Mouse (Mus musculus) midbrain, embryonic 16.5 days (tissue): ENCODE measurements at regions not wholly inside any gene's neighbourhood (a gene's known extent, or its start where the extent isn't known, plus 50 kb on each side); places are given as distances from the start of the nearest gene placed in this dataset.

ENCODE experiments used
- ATAC-seq: fragments of 200-750 bp; cut with Nextera tagmentation; 2 replicates; pipeline ENCODE4 v1.8.0; 2017; ENCODE audit warnings: moderate TSS enrichment
- H3K27ac ChIP-seq: fragments of 300-500 bp; sonication (generic); 2 replicates; pipeline ENCODE4 v1.5.1; 2014; ENCODE audit warnings: mild to moderate bottlenecking, low read length, mixed read lengths
- H3K27me3 ChIP-seq: fragments of 300-500 bp; sonication (generic); 2 replicates; pipeline ENCODE4 v1.6.1; 2014; ENCODE audit warnings: low read depth, low read length, mixed read lengths; ENCODE audit not compliant: control insufficient read depth, insufficient read depth
- H3K36me3 ChIP-seq: fragments of 300-500 bp; sonication (generic); 2 replicates; pipeline ENCODE4 v1.6.1; 2014; ENCODE audit warnings: mild to moderate bottlenecking, low read length, moderate library complexity, mixed read lengths; ENCODE audit not compliant: control insufficient read depth, insufficient read depth
- H3K4me1 ChIP-seq: fragments of 300-500 bp; sonication (generic); 2 replicates; pipeline ENCODE4 v1.6.1; 2014; ENCODE audit warnings: mild to moderate bottlenecking, low read length, mixed read lengths; ENCODE audit not compliant: control insufficient read depth, insufficient read depth
- H3K4me2 ChIP-seq: fragments of 300-500 bp; sonication (generic); 2 replicates; pipeline ENCODE4 v1.6.1; 2014; ENCODE audit warnings: mild to moderate bottlenecking, low read length, mixed read lengths
- H3K4me3 ChIP-seq: fragments of 300-500 bp; sonication (generic); 2 replicates; pipeline ENCODE4 v1.5.1; 2014; ENCODE audit warnings: low read depth, mild to moderate bottlenecking, low read length, moderate library complexity, mixed read lengths
- H3K9ac ChIP-seq: fragments of 300-500 bp; sonication (generic); 2 replicates; pipeline ENCODE4 v1.6.1; 2014; ENCODE audit warnings: low read depth, low read length, mixed read lengths
- H3K9me3 ChIP-seq: fragments of 300-500 bp; sonication (generic); replicated peaks from 2 replicates; pipeline ENCODE4 v1.6.1; 2014; ENCODE audit warnings: mild to moderate bottlenecking, low read length, mixed read lengths; ENCODE audit not compliant: control insufficient read depth, poor library complexity, severe bottlenecking
- WGBS: fragments of 180-500 bp; shearing (Covaris S2); extraction: QIAGEN DNeasy Blood & Tissue Kit; methylation state at CpG from one replicate; pipeline ENCODE4 v1.1.7; 2014; 5-methylcytosine and 5-hydroxymethylcytosine counted together

- H3K4me3 ChIP-seq = no peak overlapping the region
- no peaks in the 10 kb centered on the region for H3K4me1 ChIP-seq
- no peaks in the 10 kb centered on the region for H3K27me3 ChIP-seq
- 88% methylated on average over 9 of the region's 9 CpGs for WGBS
- no peak for ATAC-seq
- no peak overlapping the region for H3K9ac ChIP-seq
- no peaks in the 10 kb centered on the region for H3K36me3 ChIP-seq
- H3K4me2 ChIP-seq = no peak overlapping the region
- H3K27ac ChIP-seq = no peak overlapping the region
- no peaks in the 10 kb centered on the region for H3K9me3 ChIP-seq
These were observed 123.0 kb upstream of the Slc7a14 start for GRCm38 (mm10) chr3:31433201-31433600.

- Histone ChIP-seq H3K4me1 (no peaks in the 10 kb centered on the region), H3K9me3 (no peaks in the 10 kb centered on the region), H3K4me3 (no peak overlapping the region), H3K4me2 (no peak overlapping the region), H3K27me3 (no peaks in the 10 kb centered on the region), H3K36me3 (no peaks in the 10 kb centered on the region), H3K27ac (no peak overlapping the region), H3K9ac (no peak overlapping the region)
- ATAC-seq = no peak
- WGBS = 94% methylated on average over 14 of the region's 14 CpGs
These were observed 113.3 kb upstream of the Slc7a14 start for GRCm38 (mm10) chr3:31423517-31423916.

- Histone ChIP-seq H3K27me3 (no peaks in the 10 kb centered on the region), H3K36me3 (no peaks in the 10 kb centered on the region), H3K9ac (no peak overlapping the region), H3K4me2 (no peak overlapping the region), H3K4me3 (no peak overlapping the region), H3K27ac (no peak overlapping the region), H3K9me3 (no peaks in the 10 kb centered on the region), H3K4me1 (no peaks in the 10 kb centered on the region)
- ATAC-seq = no peak
- WGBS = 86% methylated on average over 4 of the region's 4 CpGs
These were observed 98.6 kb upstream of the Slc7a14 start for GRCm38 (mm10) chr3:31408802-31409201.

- Histone ChIP-seq H3K4me2 (no peak overlapping the region), H3K9ac (no peak overlapping the region), H3K9me3 (no peaks in the 10 kb centered on the region), H3K27me3 (no peaks in the 10 kb centered on the region), H3K36me3 (no peaks in the 10 kb centered on the region), H3K4me1 (no peaks in the 10 kb centered on the region), H3K4me3 (no peak overlapping the region), H3K27ac (no peak overlapping the region)
- WGBS = 0% methylated on average over 1 of the region's 1 CpGs
- ATAC-seq = no peak
These were observed 95.7 kb upstream of the Slc7a14 start for GRCm38 (mm10) chr3:31405880-31406279.

GRCm38 (mm10) chr3:31399136-31399535, 89.0 kb upstream of the Slc7a14 start:
- no peak overlapping the region for H3K4me3 ChIP-seq
- no peak for ATAC-seq
- no peak overlapping the region for H3K9ac ChIP-seq
- H3K27ac ChIP-seq = no peak overlapping the region
- WGBS = 71% methylated on average over 2 of the region's 2 CpGs
- no peaks in the 10 kb centered on the region for H3K36me3 ChIP-seq
- no peaks in the 10 kb centered on the region for H3K27me3 ChIP-seq
- H3K4me2 ChIP-seq = no peak overlapping the region
- no peaks in the 10 kb centered on the region for H3K4me1 ChIP-seq
- H3K9me3 ChIP-seq = no peaks in the 10 kb centered on the region

- 92% methylated on average over 4 of the region's 4 CpGs for WGBS
- H3K36me3 ChIP-seq = no peaks in the 10 kb centered on the region
- H3K9ac ChIP-seq = no peak overlapping the region
- no peak overlapping the region for H3K27ac ChIP-seq
- no peak overlapping the region for H3K4me2 ChIP-seq
- H3K4me1 ChIP-seq = no peaks in the 10 kb centered on the region
- no peaks in the 10 kb centered on the region for H3K27me3 ChIP-seq
- ATAC-seq = no peak
- no peaks in the 10 kb centered on the region for H3K9me3 ChIP-seq
- no peak overlapping the region for H3K4me3 ChIP-seq
These were observed 84.4 kb upstream of the Slc7a14 start for GRCm38 (mm10) chr3:31394533-31394932.

- Histone ChIP-seq H3K9me3 (no peaks in the 10 kb centered on the region), H3K27ac (no peak overlapping the region), H3K9ac (no peak overlapping the region), H3K4me1 (no peaks in the 10 kb centered on the region), H3K36me3 (no peaks in the 10 kb centered on the region), H3K4me3 (no peak overlapping the region), H3K27me3 (no peaks in the 10 kb centered on the region), H3K4me2 (no peak overlapping the region)
- WGBS = 80% methylated on average over 2 of the region's 2 CpGs
- ATAC-seq = no peak
These were observed 79.8 kb upstream of the Slc7a14 start for GRCm38 (mm10) chr3:31389955-31390354.

GRCm38 (mm10) chr3:31375678-31376077, 65.5 kb upstream of the Slc7a14 start:
- no peaks in the 10 kb centered on the region for H3K4me1 ChIP-seq
- no peaks in the 10 kb centered on the region for H3K27me3 ChIP-seq
- H3K4me2 ChIP-seq = no peak overlapping the region
- H3K36me3 ChIP-seq = no peaks in the 10 kb centered on the region
- H3K9ac ChIP-seq = no peak overlapping the region
- WGBS = 82% methylated on average over 3 of the region's 3 CpGs
- no peak overlapping the region for H3K27ac ChIP-seq
- H3K9me3 ChIP-seq = no peaks in the 10 kb centered on the region
- no peak overlapping the region for H3K4me3 ChIP-seq
- ATAC-seq = no peak

- Histone ChIP-seq H3K4me2 (no peak overlapping the region), H3K9me3 (no peaks in the 10 kb centered on the region), H3K27me3 (no peaks in the 10 kb centered on the region), H3K4me3 (no peak overlapping the region), H3K4me1 (no peaks in the 10 kb centered on the region), H3K27ac (no peak overlapping the region), H3K9ac (no peak overlapping the region), H3K36me3 (no peaks in the 10 kb centered on the region)
- no peak for ATAC-seq
These were observed 63.9 kb upstream of the Slc7a14 start for GRCm38 (mm10) chr3:31374061-31374460.

GRCm38 (mm10) chr3:31368259-31368658, 58.1 kb upstream of the Slc7a14 start:
- Histone ChIP-seq H3K9me3 (no peaks in the 10 kb centered on the region), H3K27ac (no peak overlapping the region; the same call in 1 of the 2 replicates), H3K9ac (no peak overlapping the region), H3K36me3 (no peaks in the 10 kb centered on the region), H3K4me3 (no peak overlapping the region), H3K4me1 (no peaks in the 10 kb centered on the region), H3K4me2 (no peak overlapping the region), H3K27me3 (no peaks in the 10 kb centered on the region)
- WGBS = 70% methylated on average over 2 of the region's 2 CpGs
- no peak for ATAC-seq
